Mouse (Mus musculus) bone marrow macrophage, adult 2 months (primary cell): ENCODE measurements around the gene Romo1. TPM values are rescaled to one million over a fixed set of nuclear protein-coding genes. Genes with fewer than 3 reads are reported as not detected.

ENCODE experiments used
- H3K27ac ChIP-seq: 2 replicates; pipeline ENCODE4 v1.5.1; 2012; ENCODE audit warnings: low read depth, low read length; ENCODE audit not compliant: insufficient read depth
- H3K4me1 ChIP-seq: 2 replicates; pipeline ENCODE4 v1.6.1; 2012; ENCODE audit warnings: low read length; ENCODE audit not compliant: control insufficient read depth, insufficient read depth
- H3K4me3 ChIP-seq: 2 replicates; pipeline ENCODE4 v1.5.1; 2012; ENCODE audit warnings: mild to moderate bottlenecking, low read length, moderate library complexity; ENCODE audit not compliant: insufficient read depth
- CTCF ChIP-seq: IDR thresholded peaks from 2 replicates; pipeline ENCODE4 v1.5.1; 2012; ENCODE audit warnings: low read depth, mild to moderate bottlenecking, low read length, moderate library complexity
- POLR2A ChIP-seq: IDR thresholded peaks from 2 replicates; pipeline ENCODE4 v1.6.1; 2012; ENCODE audit warnings: mild to moderate bottlenecking, low read depth, low read length, borderline replicate concordance
- polyA plus RNA-seq: library from polyadenylated mRNA; stranded (reverse); fragments of >200 nt; gene quantifications from 2 replicates; pipeline ENCODE4 v1.2.4, GENCODE M21; 2012; ENCODE audit not compliant: missing spikeins, insufficient read depth, insufficient read length

The Romo1 gene
- polyA plus RNA-seq, 1 experiment, result 115 TPM

- Histone ChIP-seq H3K4me1 (peaks cover 9% of the 10 kb centered on the region), H3K4me3 (peak overlapping the region; percentile 76), H3K27ac (no peak overlapping the region)
- TF ChIP-seq CTCF (no peak), POLR2A (no peak)
Observed at GRCm38 (mm10) chr2:156142820-156143219, 1.0 kb upstream of the Romo1 start.

GRCm38 (mm10) chr2:156143367-156143766 lies 472 bp upstream of the Romo1 start:
- H3K4me1 ChIP-seq, result peaks cover 9% of the 10 kb centered on the region
- H3K27ac ChIP-seq, result no peak overlapping the region
- peak overlapping the region; percentile 76 for H3K4me3 ChIP-seq
- TF ChIP-seq POLR2A (no peak), CTCF (no peak)

GRCm38 (mm10) chr2:156145486-156146130 lies 1.8 kb downstream of the Romo1 start:
- H3K4me3 ChIP-seq, result no peak overlapping the region
- no peak for TF ChIP-seq POLR2A
- peaks cover 9% of the 10 kb centered on the region for H3K4me1 ChIP-seq
- H3K27ac ChIP-seq, result no peak overlapping the region

DNA sequence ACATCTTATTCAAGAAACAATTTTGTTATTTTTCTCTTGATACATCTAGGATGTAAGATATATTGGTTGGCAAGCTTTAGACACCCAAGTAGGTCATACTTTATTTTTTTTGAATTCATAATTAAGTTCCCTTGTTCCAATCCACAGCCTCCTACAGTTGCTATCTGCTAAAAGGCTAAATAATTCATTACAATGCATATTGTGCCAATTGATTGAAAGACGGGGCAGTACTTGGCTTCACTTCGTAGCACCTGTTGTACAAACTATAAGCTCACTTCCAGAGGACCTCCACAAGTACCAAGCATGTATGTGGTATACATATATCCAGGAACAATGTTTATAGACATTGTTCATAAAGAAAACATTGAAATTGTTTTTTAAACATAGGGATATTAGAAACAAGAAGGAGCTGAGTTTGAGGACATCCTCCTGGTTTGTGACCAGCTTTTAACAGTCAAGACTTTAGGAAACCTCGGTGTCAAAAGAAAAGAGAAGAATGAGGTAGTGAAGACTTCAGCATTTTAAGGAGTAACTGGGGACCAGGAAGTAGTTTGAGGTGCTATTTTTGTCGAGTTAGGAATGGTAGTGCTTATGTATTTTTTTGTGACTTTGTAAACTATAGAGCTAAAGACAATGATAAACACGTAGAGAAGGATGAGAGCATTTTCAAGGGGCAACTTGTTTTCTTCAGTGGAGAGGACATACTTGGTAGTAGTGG lies 2.6 kb downstream of the Romo1 start:
- H3K4me3 ChIP-seq, result no peak overlapping the region
- no peak overlapping the region for H3K27ac ChIP-seq
- TF ChIP-seq POLR2A, result no peak
- TF ChIP-seq CTCF, result no peak
- H3K4me1 ChIP-seq, result peaks cover 9% of the 10 kb centered on the region

GRCm38 (mm10) chr2:156147316-156147915 lies 3.6 kb downstream of the Romo1 start:
- H3K4me3 ChIP-seq, result no peak overlapping the region
- no peak overlapping the region for H3K27ac ChIP-seq
- TF ChIP-seq CTCF, result no peak
- TF ChIP-seq POLR2A, result no peak
- H3K4me1 ChIP-seq, result peaks cover 9% of the 10 kb centered on the region

GRCm38 (mm10) chr2:156151538-156151937 lies 7.7 kb downstream of the Romo1 start:
- no peak for TF ChIP-seq POLR2A
- Histone ChIP-seq H3K4me1 (peaks cover 4% of the 10 kb centered on the region), H3K27ac (no peak overlapping the region), H3K4me3 (no peak overlapping the region)

- no peak overlapping the region for H3K4me3 ChIP-seq
- TF ChIP-seq CTCF, result no peak
- TF ChIP-seq POLR2A, result no peak
Observed at GRCm38 (mm10) chr2:156165478-156165877, 21.6 kb downstream of the Romo1 start.

GRCm38 (mm10) chr2:156166557-156166956 lies 22.7 kb downstream of the Romo1 start:
- H3K4me3 ChIP-seq, result no peak overlapping the region
- H3K27ac ChIP-seq, result no peak overlapping the region
- H3K4me1 ChIP-seq, result no peaks in the 10 kb centered on the region
- no peak for TF ChIP-seq POLR2A
- no peak for TF ChIP-seq CTCF

More at GRCm38 (mm10) chr2:156165478-156165877, 21.6 kb downstream of the Romo1 start:
- Histone ChIP-seq H3K27ac (no peak overlapping the region), H3K4me1 (no peaks in the 10 kb centered on the region)

DNA sequence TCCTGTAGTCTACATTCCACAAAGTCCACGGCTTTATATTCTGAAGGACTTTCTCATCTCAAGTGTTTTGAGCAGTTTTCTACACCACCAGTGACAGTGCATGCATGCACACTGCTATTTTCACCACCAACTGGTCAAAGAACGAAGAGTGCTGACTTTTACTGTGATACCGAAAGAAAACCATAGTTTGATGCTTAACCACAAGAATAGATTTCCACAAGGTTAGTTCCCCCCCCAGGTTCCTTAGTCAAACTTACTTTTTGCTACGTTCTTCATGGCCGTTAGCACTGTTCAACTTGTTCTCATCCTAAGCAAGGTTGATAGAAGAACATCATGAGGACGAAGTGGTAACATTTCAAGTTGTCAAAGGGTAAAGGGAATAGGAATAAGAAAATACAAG lies 33.2 kb downstream of the Romo1 start:
- Histone ChIP-seq H3K4me1 (peaks cover 20% of the 10 kb centered on the region), H3K27ac (no peak overlapping the region), H3K4me3 (peak overlapping the region; percentile 21; the same call in 1 of the 2 replicates)
- TF ChIP-seq CTCF, result no peak

DNA sequence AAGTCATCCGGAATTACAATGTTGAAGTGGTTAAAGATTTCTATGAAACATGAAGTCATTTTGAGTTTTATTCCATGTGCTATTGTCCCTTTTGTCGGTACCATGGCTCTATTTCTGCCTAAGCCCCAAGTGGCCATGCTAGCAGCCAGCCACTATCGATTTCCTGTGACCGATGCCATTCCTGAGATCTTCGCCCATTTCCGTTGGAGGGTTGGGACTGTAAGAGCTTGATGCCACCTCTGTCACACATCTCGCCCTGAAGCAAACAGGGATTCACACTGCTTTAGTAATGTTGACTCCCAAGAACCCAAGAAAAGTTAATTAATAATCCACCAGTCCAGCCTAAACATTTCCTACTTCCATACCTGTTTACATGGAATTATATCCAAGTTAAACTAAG lies 33.8 kb downstream of the Romo1 start:
- no peak for TF ChIP-seq POLR2A
- TF ChIP-seq CTCF, result no peak
- peak overlapping the region; percentile 48 for H3K4me3 ChIP-seq
- H3K4me1 ChIP-seq, result peaks cover 20% of the 10 kb centered on the region
- H3K27ac ChIP-seq, result no peak overlapping the region
